Mouse (Mus musculus) limb, embryonic 12.5 days (tissue): ENCODE measurements around the gene Ccdc117. TPM values are rescaled to one million over a fixed set of nuclear protein-coding genes. Genes with fewer than 3 reads are reported as not detected.
"Not testable (repeated sequence)": the region's sequence is repeated elsewhere in the genome, so short reads cannot be mapped to it uniquely, and the experiment has no call there.

Experiments used
- ATAC-seq: fragments of 200-750 bp; cut with Nextera tagmentation; 2 replicates; pipeline ENCODE4 v1.8.0; 2017; ENCODE audit warnings: low read depth, moderate TSS enrichment; ENCODE audit not compliant: insufficient number of reproducible peaks, insufficient read depth, low FRiP score, low TSS enrichment
- H3K27ac ChIP-seq: fragments of 300-500 bp; sonication (generic); 2 replicates; pipeline ENCODE4 v1.5.1; 2016; ENCODE audit warnings: mild to moderate bottlenecking, moderate library complexity
- H3K27me3 ChIP-seq: fragments of 300-500 bp; sonication (generic); 2 replicates; pipeline ENCODE4 v1.6.1; 2016; ENCODE audit warnings: mild to moderate bottlenecking, moderate library complexity
- H3K36me3 ChIP-seq: fragments of 300-500 bp; sonication (generic); 2 replicates; pipeline ENCODE4 v1.6.1; 2016; ENCODE audit warnings: mild to moderate bottlenecking, moderate library complexity
- H3K4me1 ChIP-seq: fragments of 300-500 bp; sonication (generic); replicated peaks from 2 replicates; pipeline ENCODE4 v1.6.1; 2016
- H3K4me2 ChIP-seq: fragments of 300-500 bp; sonication (generic); 2 replicates; pipeline ENCODE4 v1.6.1; 2016; ENCODE audit warnings: mild to moderate bottlenecking, moderate library complexity
- H3K4me3 ChIP-seq: fragments of 300-500 bp; sonication (generic); replicated peaks from 2 replicates; pipeline ENCODE4 v1.5.1; 2016; ENCODE audit warnings: mild to moderate bottlenecking
- H3K9ac ChIP-seq: fragments of 300-500 bp; sonication (generic); replicated peaks from 2 replicates; pipeline ENCODE4 v1.6.1; 2016; ENCODE audit warnings: mild to moderate bottlenecking, moderate library complexity
- H3K9me3 ChIP-seq: fragments of 300-500 bp; sonication (generic); 2 replicates; pipeline ENCODE4 v1.6.1; 2016; ENCODE audit warnings: mild to moderate bottlenecking, moderate library complexity
- WGBS: fragments of 180-500 bp; shearing (Covaris S2); methylation state at CpG from one replicate; pipeline ENCODE4 v1.1.7; 2016; 5-methylcytosine and 5-hydroxymethylcytosine counted together
- polyA plus RNA-seq: library from polyadenylated mRNA; unstranded; fragments of >200 nt; fragmentation: Nextera tagmentation; extraction: Ambion mirVana; gene quantifications from 2 replicates; pipeline ENCODE4 v1.2.1, GENCODE M21; 2016

Gene Ccdc117
- polyA plus RNA-seq, 1 experiment from 2014 or later = 30.1 TPM

DNA sequence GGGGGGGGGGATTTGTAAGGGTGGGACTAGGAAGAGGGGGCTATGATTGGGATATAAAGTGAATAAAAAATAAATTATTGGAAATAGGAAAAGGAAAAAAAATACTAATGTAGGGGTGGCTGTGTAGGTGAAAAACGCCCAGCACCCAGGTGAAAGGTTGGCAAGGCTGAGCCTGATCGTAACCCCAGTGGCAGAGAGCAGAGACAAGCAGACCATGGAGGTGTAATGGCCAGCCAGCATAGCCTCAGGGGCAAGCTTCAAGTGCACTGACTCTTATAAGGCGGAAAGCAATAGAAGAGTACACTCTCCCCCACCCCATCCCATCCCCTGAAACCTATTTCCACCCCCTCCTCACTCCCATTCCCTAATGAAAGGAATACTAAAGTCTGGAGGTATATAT is 22.3 kb downstream of the Ccdc117 start:
- no peak for ATAC-seq
- Histone ChIP-seq H3K36me3 (peaks cover 24% of the 10 kb centered on the region), H3K4me2 (no peak overlapping the region), H3K4me1 (peaks cover 16% of the 10 kb centered on the region), H3K9ac (no peak overlapping the region), H3K9me3 (no peaks in the 10 kb centered on the region), H3K27ac (no peak overlapping the region), H3K27me3 (no peaks in the 10 kb centered on the region), H3K4me3 (peak overlapping the region; percentile 98; the same call in 1 of the 2 replicates)
- 62% methylated on average over 3 of the region's 3 CpGs for WGBS

DNA sequence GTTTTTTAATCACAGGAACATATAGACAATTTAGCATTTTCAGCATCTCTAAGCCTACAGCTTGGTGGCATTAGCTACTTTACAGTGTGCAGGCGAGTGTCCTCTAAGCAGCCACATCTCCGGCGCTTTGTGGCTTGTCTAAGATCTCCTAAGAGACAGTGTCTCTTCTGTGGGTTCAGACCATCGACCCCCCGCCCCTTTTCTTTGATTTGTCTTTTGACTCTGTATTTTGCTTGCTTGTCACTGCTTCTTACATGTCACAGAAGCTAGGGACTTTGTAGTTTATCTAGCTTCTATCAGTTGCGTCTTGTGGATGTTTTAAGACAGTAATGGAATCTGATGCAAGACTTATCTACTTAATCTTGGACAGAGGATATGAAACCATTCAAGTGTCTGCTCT is 24.6 kb downstream of the Ccdc117 start:
- H3K4me2 ChIP-seq = no peak overlapping the region
- ATAC-seq = no peak
- no peak overlapping the region for H3K27ac ChIP-seq
- H3K9me3 ChIP-seq = no peaks in the 10 kb centered on the region
- H3K4me3 ChIP-seq = no peak overlapping the region
- H3K9ac ChIP-seq = no peak overlapping the region
- H3K4me1 ChIP-seq = peaks cover 9% of the 10 kb centered on the region
- 87% methylated on average over 6 of the region's 6 CpGs for WGBS
- peaks cover under 1% of the 10 kb centered on the region; the same call in 1 of the 2 replicates for H3K36me3 ChIP-seq
- H3K27me3 ChIP-seq = no peaks in the 10 kb centered on the region

DNA sequence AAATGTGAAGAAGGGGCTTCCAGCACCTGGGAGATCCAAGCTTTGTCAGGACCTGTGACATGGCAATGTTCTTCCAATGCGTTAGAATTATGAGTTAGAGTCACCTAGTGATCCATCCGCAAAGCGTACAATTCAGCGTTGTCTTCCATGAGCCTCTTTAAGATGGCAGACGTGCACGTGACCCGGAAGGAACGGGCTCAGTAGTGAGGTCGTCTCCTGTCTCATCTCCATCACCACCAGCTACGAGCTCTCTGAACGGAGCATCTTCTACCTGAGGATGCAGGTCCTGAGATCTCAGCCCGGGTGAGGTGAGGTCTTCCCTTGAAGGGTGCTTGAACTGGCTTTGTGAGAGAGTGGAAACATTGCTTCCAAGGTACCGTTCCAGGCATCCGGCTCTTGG is 25.4 kb downstream of the Ccdc117 start:
- Histone ChIP-seq H3K27me3 (no peaks in the 10 kb centered on the region), H3K9ac (no peak overlapping the region), H3K4me3 (no peak overlapping the region), H3K36me3 (no peaks in the 10 kb centered on the region), H3K9me3 (no peaks in the 10 kb centered on the region), H3K27ac (no peak overlapping the region), H3K4me1 (0 out of 2 replicates have a peak, but pooled peaks cover 3% of the 10 kb centered on the region), H3K4me2 (no peak overlapping the region)
- WGBS = 94% methylated on average over 14 of the region's 14 CpGs
- ATAC-seq = no peak

DNA sequence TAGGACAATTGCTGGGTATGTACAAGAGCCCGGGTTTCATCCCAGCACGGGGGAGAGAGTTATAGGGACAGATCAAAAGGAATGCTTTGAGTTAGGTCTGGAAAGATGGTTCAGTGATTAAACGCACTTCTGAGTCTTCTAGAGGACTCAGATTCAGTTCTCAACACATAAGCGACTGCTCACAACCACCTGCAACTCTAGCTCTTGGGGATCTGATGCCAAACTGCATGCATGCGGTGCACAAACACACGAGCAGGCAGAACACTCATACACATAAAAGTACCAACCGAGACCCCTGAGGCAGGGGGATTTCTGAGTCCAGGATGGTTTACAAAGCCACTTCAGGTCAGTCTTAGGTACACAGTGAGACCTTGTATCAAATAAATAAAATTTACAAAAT is 25.8 kb downstream of the Ccdc117 start:
- H3K9ac ChIP-seq = no peak overlapping the region
- WGBS = 77% methylated on average over 7 of the region's 7 CpGs
- H3K36me3 ChIP-seq = no peaks in the 10 kb centered on the region
- ATAC-seq = no peak
- no peaks in the 10 kb centered on the region for H3K27me3 ChIP-seq
- no peak overlapping the region for H3K4me2 ChIP-seq
- H3K4me1 ChIP-seq = 0 out of 2 replicates have a peak, but pooled peaks cover 3% of the 10 kb centered on the region
- H3K27ac ChIP-seq = no peak overlapping the region
- H3K9me3 ChIP-seq = no peaks in the 10 kb centered on the region
- H3K4me3 ChIP-seq = no peak overlapping the region

GRCm38 (mm10) chr11:5515655-5516054 is 26.3 kb downstream of the Ccdc117 start:
- Histone ChIP-seq H3K27me3 (no peaks in the 10 kb centered on the region), H3K4me2 (no peak overlapping the region), H3K4me1 (0 out of 2 replicates have a peak, but pooled peaks cover 3% of the 10 kb centered on the region), H3K27ac (no peak overlapping the region), H3K4me3 (no peak overlapping the region), H3K9ac (no peak overlapping the region), H3K36me3 (no peaks in the 10 kb centered on the region), H3K9me3 (no peaks in the 10 kb centered on the region)
- no peak for ATAC-seq
- 84% methylated on average over 6 of the region's 6 CpGs for WGBS

GRCm38 (mm10) chr11:5515196-5515595 is 26.8 kb downstream of the Ccdc117 start:
- no peaks in the 10 kb centered on the region for H3K36me3 ChIP-seq
- no peak overlapping the region for H3K4me3 ChIP-seq
- H3K4me1 ChIP-seq = 0 out of 2 replicates have a peak, but pooled peaks cover 3% of the 10 kb centered on the region
- no peaks in the 10 kb centered on the region for H3K9me3 ChIP-seq
- 73% methylated on average over 6 of the region's 6 CpGs for WGBS
- no peak for ATAC-seq
- H3K27ac ChIP-seq = no peak overlapping the region
- no peaks in the 10 kb centered on the region for H3K27me3 ChIP-seq
- no peak overlapping the region for H3K9ac ChIP-seq
- H3K4me2 ChIP-seq = no peak overlapping the region

GRCm38 (mm10) chr11:5514091-5514490 is 27.9 kb downstream of the Ccdc117 start:
- Histone ChIP-seq H3K27ac (no peak overlapping the region), H3K4me1 (no peaks in the 10 kb centered on the region), H3K27me3 (no peaks in the 10 kb centered on the region), H3K9me3 (no peaks in the 10 kb centered on the region), H3K9ac (no peak overlapping the region), H3K36me3 (no peaks in the 10 kb centered on the region), H3K4me2 (no peak overlapping the region), H3K4me3 (no peak overlapping the region)
- 85% methylated on average over 4 of the region's 4 CpGs for WGBS
- ATAC-seq = no peak

DNA sequence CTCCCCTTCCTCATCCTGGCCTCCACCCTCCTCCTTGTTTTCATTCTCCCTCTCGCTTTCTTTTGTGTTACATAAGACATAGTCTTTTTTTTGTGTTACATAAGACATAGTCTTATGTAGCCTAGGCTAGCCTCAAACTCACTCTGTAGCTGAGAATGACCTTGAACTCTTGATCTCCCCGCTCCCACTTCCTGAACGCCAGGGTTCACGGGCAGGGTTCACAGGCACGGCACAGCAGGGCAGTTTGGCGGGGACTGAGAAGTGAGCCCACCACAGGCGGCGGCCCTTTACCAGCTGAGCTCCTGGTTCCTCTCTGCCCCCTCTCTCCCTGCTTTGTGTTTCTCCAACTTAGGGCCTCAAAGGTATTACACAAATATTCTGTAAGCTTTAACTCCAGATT is 29.0 kb downstream of the Ccdc117 start:
- 73% methylated on average over 8 of the region's 8 CpGs for WGBS
- Histone ChIP-seq H3K4me1 (no peaks in the 10 kb centered on the region), H3K4me3 (no peak overlapping the region), H3K4me2 (no peak overlapping the region), H3K27ac (no peak overlapping the region), H3K27me3 (no peaks in the 10 kb centered on the region), H3K36me3 (no peaks in the 10 kb centered on the region), H3K9me3 (no peaks in the 10 kb centered on the region), H3K9ac (no peak overlapping the region)
- ATAC-seq = no peak

GRCm38 (mm10) chr11:5512099-5512725 is 29.8 kb downstream of the Ccdc117 start:
- Histone ChIP-seq H3K9me3 (no peaks in the 10 kb centered on the region), H3K4me1 (no peaks in the 10 kb centered on the region), H3K4me3 (no peak overlapping the region), H3K4me2 (no peak overlapping the region), H3K36me3 (no peaks in the 10 kb centered on the region), H3K9ac (no peak overlapping the region), H3K27ac (no peak overlapping the region), H3K27me3 (no peaks in the 10 kb centered on the region)
- WGBS = 77% methylated on average over 12 of the region's 12 CpGs
- ATAC-seq = no peak

DNA sequence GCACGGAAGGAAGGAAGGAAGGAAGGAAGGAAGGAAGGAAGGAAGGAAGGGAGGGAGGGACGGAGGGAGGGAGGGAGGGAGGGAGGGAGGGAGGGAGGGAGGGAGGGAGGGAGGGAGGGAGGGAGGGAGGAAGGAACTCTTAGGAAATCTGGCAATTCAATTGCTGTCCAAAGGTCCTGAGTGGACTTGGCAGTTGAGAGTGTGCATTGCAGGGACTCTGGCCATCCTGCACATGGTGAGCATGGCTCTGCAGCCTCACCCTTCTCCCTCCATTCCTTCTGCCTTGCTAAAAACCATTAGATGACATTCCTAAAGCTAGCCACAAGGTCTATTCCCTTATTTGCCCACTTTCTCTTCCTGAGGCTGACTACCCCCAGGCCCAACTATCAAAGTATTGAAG is 31.3 kb downstream of the Ccdc117 start:
- ATAC-seq, H3K27ac ChIP-seq, H3K9me3 ChIP-seq, H3K4me3 ChIP-seq, H3K4me2 ChIP-seq, H3K27me3 ChIP-seq, H3K36me3 ChIP-seq, H3K4me1 ChIP-seq, H3K9ac ChIP-seq: not testable (repeated sequence)
- 83% methylated on average over 1 of the region's 2 CpGs for WGBS

DNA sequence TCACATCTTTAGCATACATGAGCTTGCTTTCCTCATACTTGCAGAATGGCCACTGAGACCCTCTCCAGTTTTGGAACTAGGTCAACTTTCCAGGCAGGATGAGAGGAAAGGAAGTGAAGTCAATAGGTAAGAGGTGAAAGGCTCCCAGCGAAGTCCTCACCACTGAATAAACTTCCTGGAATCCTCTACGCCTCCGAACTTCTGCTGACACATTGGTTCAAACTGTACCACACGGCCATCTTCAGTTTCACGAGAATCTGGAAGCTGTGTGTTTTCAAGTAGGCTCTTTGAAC is 31.9 kb downstream of the Ccdc117 start:
- Histone ChIP-seq H3K36me3 (no peaks in the 10 kb centered on the region), H3K9me3 (no peaks in the 10 kb centered on the region), H3K4me2 (no peak overlapping the region), H3K27ac (no peak overlapping the region), H3K4me3 (no peak overlapping the region), H3K4me1 (no peaks in the 10 kb centered on the region), H3K27me3 (no peaks in the 10 kb centered on the region), H3K9ac (no peak overlapping the region)
- no peak for ATAC-seq
- WGBS = 85% methylated on average over 5 of the region's 5 CpGs
